Mouse (Mus musculus) stomach, postnatal 0 days (tissue): ENCODE results near the gene Tff1. TPM values are rescaled to one million over a fixed set of nuclear protein-coding genes. Genes with fewer than 3 reads are reported as not detected.

Experiments
- ATAC-seq: fragments of 200-750 bp; cut with Nextera tagmentation; 2 replicates; pipeline ENCODE4 v1.8.0; 2017; ENCODE audit not compliant: low FRiP score, low TSS enrichment
- DNase-seq: peaks from one replicate; pipeline ENCODE4 v3.0.0-alpha.2; 2016; ENCODE audit warnings: low spot score
- H3K27ac ChIP-seq: fragments of 300-500 bp; sonication (generic); replicated peaks from 2 replicates; pipeline ENCODE4 v1.5.1; 2014; ENCODE audit warnings: mild to moderate bottlenecking, control low read depth
- H3K27me3 ChIP-seq: fragments of 300-500 bp; sonication (generic); 2 replicates; pipeline ENCODE4 v1.6.1; 2014; ENCODE audit warnings: low read length; ENCODE audit not compliant: control insufficient read depth, insufficient read depth
- H3K36me3 ChIP-seq: fragments of 300-500 bp; sonication (generic); 2 replicates; pipeline ENCODE4 v1.6.1; 2014; ENCODE audit warnings: low read length, mixed read lengths; ENCODE audit not compliant: control insufficient read depth, insufficient read depth
- H3K4me1 ChIP-seq: fragments of 300-500 bp; sonication (generic); replicated peaks from 2 replicates; pipeline ENCODE4 v1.6.1; 2014; ENCODE audit warnings: antibody characterized with exemption; ENCODE audit not compliant: control insufficient read depth, insufficient read depth
- H3K4me2 ChIP-seq: fragments of 300-500 bp; sonication (generic); replicated peaks from 2 replicates; pipeline ENCODE4 v1.6.1; 2014; ENCODE audit warnings: low read depth, mild to moderate bottlenecking, control low read depth, moderate library complexity
- H3K4me3 ChIP-seq: fragments of 300-500 bp; sonication (generic); 2 replicates; pipeline ENCODE4 v1.5.1; 2014; ENCODE audit warnings: low read depth, low read length, control low read depth
- H3K9ac ChIP-seq: fragments of 300-500 bp; sonication (generic); 2 replicates; pipeline ENCODE4 v1.6.1; 2014; ENCODE audit warnings: mild to moderate bottlenecking, low read length, control low read depth, mixed read lengths
- H3K9me3 ChIP-seq: fragments of 300-500 bp; sonication (generic); 2 replicates; pipeline ENCODE4 v1.6.1; 2016; ENCODE audit warnings: low read length; ENCODE audit not compliant: control insufficient read depth
- CTCF ChIP-seq: IDR thresholded peaks from 2 replicates; pipeline ENCODE4 v1.5.1; 2016; ENCODE audit warnings: antibody characterized with exemption, low read depth, mild to moderate bottlenecking, moderate library complexity
- EP300 ChIP-seq: optimal IDR thresholded peaks from 2 replicates; pipeline ENCODE3; 2016; ENCODE audit warnings: antibody characterized with exemption
- WGBS: fragments of 180-500 bp; shearing (Covaris S2); extraction: QIAGEN DNeasy Blood & Tissue Kit; methylation state at CpG from one replicate; pipeline ENCODE4 v1.1.7; 2014; 5-methylcytosine and 5-hydroxymethylcytosine counted together
- polyA plus RNA-seq: library from polyadenylated mRNA; unstranded; fragments of >200 nt; fragmentation: Nextera tagmentation; extraction: Ambion mirVana; gene quantifications from 2 replicates; pipeline ENCODE4 v1.2.1, GENCODE M21; 2015

Tff1 gene
- polyA plus RNA-seq, 1 experiment from 2014 or later = 9,478 TPM

DNA sequence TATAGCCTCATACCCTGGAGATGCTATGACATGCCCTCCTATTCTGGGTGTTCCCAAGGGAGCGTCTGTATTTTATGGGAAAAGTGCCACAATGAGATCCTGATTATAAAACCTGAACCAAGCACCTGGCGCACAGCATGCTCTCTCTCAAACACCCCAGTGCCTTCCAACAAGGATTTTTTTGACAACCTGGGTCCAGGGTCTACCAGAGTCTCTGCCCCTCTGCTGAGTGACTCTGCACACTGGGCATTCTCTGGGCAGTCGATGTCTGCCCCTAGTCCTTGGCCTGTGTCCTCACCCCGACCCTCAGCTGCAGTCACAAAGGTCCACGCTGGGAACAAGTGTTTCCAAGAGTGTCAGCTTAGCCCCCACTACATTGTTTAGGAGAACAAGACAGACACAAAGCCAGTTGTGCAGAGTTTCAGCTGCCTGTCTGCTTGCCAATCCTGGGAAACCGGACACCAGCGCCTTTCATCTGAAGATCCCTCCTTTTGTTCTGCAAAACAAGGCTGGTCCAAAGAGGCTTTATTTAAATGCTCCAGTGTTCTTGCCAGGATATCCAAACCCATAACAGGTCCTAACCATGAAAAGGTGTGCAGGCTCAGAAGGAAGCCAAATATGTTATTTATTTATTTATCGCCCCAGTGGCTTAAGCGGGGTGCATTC, 51.8 kb downstream of the Tff1 start:
- no peak overlapping the region for H3K27ac ChIP-seq
- H3K9me3 ChIP-seq = no peaks in the 10 kb centered on the region
- TF ChIP-seq CTCF (no peak), EP300 (no peak)
- H3K9ac ChIP-seq = no peak overlapping the region
- H3K36me3 ChIP-seq = no peaks in the 10 kb centered on the region
- H3K4me2 ChIP-seq = no peak overlapping the region
- DNase-seq = no peak
- H3K4me3 ChIP-seq = no peak overlapping the region
- WGBS = 63% methylated on average over 9 of the region's 9 CpGs
- H3K4me1 ChIP-seq = no peaks in the 10 kb centered on the region
- no peaks in the 10 kb centered on the region for H3K27me3 ChIP-seq
- no peak for ATAC-seq

Other genes starting within 250 kb of the Tff1 start
- not detected in 2 replicates for gene Umodl1, start 210.6 kb downstream of the Tff1 start, polyA plus RNA-seq
- 11.1 and 13.2 TPM in 2 replicates for gene Abcg1, start 107.6 kb downstream of the Tff1 start, polyA plus RNA-seq
- 8.3 and 10.5 TPM in 2 replicates for gene Tff3, start 35.6 kb downstream of the Tff1 start, polyA plus RNA-seq
- gene Tff2, start 21.0 kb downstream of the Tff1 start, polyA plus RNA-seq = 866 and 948 TPM in 2 replicates
- gene Tmprss3, start 33.7 kb upstream of the Tff1 start, polyA plus RNA-seq = 0.39 TPM in 2 replicates
- gene Ubash3a, start 42.6 kb upstream of the Tff1 start, polyA plus RNA-seq = 0.13 and 0.18 TPM in 2 replicates
- gene Rsph1, start 112.1 kb upstream of the Tff1 start, polyA plus RNA-seq = 0.87 and 0.99 TPM in 2 replicates
- gene Slc37a1, start 121.5 kb upstream of the Tff1 start, polyA plus RNA-seq = 14.7 and 16.6 TPM in 2 replicates
- gene Pde9a, start 220.9 kb upstream of the Tff1 start, polyA plus RNA-seq = 11.6 and 12.1 TPM in 2 replicates